Mouse (Mus musculus) cerebellum, adult 11-12 months (tissue): ENCODE data around the gene Wscd1.
A peak's percentile ranks its signal among the peaks of the same experiment; 100 is the strongest.

Source experiments
- DNase-seq: peaks from one replicate; pipeline ENCODE4 v3.0.0; 2022

Gene Wscd1

GRCm38 (mm10) chr11:71749671-71750070 is at the start of gene Wscd1:
TSS of gene Wscd1 (plus strand) at chr11:71749920.
- peak; percentile 63 for DNase-seq

DNA sequence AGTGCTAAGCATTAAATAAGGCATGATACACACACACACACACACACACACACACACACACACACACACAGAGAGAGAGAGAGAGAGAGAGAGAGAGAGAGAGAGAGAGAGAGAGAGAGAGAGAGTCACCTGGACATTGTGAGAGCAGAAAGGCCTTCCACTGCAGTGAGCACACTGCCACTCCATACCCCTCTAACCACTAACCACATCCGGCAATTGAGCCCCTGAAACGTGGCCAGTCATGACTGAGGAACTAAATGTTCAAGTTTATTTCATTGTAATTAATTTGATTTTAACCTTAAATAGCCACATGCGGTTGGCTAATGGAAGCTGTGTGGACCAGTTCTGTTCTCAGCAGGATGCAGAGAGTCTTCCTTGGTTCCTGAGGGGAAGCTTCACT is 21.7 kb upstream of the Wscd1 start:
- DNase-seq, result no peak

GRCm38 (mm10) chr11:71729287-71729686 is 20.4 kb upstream of the Wscd1 start:
- DNase-seq, result no peak

- no peak for DNase-seq
Observed at GRCm38 (mm10) chr11:71733771-71734170, 15.9 kb upstream of the Wscd1 start.

GRCm38 (mm10) chr11:71737106-71737505 is 12.6 kb upstream of the Wscd1 start:
- DNase-seq, result no peak

GRCm38 (mm10) chr11:71738501-71739045 is 11.1 kb upstream of the Wscd1 start:
- DNase-seq, result no peak

GRCm38 (mm10) chr11:71745875-71746274 is 3.8 kb upstream of the Wscd1 start:
- no peak for DNase-seq

DNA sequence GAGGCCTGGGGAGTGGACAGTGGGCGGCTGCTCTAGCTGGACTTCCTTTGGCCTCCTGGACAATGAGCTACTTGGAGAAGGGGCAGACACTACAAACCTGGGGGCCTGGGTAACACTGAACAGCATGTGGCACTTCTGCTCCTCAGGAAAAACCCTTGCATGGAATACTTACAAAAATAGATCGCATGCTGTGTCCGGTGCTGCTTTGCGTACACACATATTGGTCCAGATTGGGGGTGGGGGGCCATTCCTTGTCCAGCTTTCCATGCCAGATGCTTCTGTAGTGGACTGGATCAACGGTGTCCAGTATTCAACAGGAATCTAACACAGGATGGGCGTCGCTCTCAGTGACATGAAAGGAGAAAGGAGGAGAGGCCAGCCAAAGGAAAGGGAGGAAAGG is 2.0 kb upstream of the Wscd1 start:
- DNase-seq, result no peak

DNA sequence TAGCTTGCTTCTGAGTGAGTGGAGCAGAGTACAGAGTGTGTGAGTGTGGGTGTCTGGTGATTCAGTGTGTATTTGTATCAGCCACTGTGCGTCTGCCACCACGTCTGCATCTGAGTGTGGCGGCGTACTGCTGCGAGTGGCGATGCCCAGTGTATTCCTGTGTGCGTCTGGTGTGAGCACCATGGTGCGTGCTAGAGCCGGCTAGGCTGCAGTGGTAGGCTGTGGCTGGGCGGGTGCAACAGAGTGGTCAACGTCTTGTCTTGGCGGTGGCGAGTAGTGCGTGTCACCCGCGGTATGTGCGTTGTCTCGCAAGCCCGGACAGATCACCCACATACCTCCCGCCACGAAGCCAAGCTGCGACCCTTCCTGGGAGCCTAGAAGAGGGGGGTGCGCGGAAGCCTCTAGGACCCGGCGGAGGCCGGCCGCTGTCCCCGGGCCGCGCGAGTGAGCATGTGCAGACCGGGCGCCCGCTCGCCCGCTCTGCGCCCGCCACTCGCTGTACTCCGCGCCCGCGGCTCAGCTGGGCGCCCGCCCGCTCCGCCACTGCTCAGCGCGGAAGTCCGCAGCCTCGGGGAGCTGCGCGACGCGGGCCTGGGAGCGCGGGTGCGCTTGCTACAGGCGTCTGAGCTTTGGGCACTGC is 934 bp downstream of the Wscd1 start:
- DNase-seq, result peak; percentile 77

DNA sequence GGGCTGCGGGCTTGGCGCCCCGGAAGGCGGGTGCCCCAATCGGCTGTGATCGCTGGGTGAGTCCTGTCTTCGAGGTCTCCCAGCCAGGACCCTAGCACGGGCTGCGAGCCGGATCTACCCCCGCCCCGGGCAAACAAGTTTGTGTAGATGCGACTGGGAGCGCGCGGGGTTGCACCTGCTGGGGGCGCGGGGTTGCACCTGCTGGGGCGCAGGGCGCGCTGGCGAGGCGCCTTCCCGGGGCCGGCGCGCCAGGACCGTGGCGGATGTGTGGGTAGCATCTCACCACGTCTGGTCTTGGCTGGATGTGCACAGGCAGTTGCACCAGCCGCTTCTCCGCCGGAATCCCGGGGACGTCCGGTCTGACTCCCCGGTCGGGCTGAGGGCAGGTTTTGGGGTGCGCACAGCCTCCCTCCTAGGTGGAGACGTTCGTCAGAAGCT is 1.5 kb downstream of the Wscd1 start:
- no peak for DNase-seq

- peak; percentile 25 for DNase-seq
Observed at GRCm38 (mm10) chr11:71751689-71752088, 2.0 kb downstream of the Wscd1 start.

GRCm38 (mm10) chr11:71752626-71753025 is 2.9 kb downstream of the Wscd1 start:
- DNase-seq, result peak; percentile 68

DNA sequence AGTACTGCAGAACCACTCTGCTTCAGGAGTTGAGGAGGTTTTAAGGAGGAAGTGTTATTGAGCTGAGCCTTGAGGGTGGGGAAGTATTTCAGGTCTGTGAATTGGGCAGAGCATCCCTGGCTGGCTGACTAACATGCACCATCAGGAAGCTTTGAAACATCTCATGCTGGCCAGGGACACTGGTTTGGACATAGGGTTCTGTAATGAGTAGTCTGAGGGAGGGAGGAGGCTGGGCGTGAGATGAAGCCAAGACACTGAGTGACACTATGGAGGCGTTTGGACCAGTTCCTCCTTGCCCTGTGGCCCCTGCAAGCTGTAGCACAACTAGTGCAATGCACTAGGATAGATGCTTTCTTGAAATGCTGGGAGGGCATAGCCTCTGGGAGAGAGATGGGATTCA is 5.4 kb downstream of the Wscd1 start:
- DNase-seq, result peak; percentile 64

- DNase-seq, result peak; percentile 44
Observed at GRCm38 (mm10) chr11:71756325-71756724, 6.6 kb downstream of the Wscd1 start.

DNA sequence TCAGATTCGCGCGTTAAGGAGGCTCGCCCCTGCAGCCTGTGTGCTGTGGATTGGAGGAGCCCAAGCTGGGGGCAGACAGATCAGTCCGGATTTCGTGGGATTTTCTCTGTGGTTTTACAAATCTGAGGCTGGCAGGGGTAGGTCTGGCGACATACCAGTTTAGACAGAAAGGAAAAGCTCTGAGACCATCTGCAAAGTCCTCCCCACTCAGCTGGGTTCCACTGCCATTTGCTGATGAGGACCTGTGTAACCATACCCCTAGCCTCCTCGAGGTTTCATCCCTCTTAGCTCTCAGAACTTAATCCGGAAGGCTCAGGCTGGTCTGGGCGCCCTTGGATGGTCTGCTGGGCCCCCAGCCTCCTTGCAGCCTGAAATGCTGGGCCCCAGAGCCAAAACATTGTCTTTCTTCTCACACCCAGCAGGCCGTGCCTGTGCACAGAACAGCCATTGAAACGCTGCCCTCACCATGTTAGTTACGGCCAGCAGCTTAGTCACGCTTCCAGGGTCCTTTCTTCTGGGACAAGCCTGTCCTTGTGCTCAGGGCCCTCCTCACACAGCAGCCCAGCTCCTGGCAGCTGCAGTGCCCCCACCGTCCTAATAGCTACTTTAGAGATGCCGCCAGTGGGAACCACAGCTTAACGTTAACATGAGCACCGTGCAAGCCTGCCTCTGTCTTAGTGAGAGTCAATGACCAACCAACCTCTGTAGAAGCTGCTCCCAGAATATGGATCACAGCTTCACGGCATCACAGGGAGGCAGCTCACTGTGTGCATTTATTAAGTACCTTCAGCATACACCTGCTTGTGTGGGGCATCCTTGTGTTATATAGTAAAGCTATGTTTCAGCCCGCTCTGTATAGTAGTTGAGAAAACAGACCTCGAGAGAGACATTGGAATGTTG is 8.7 kb downstream of the Wscd1 start:
- peak; percentile 70 for DNase-seq

DNA sequence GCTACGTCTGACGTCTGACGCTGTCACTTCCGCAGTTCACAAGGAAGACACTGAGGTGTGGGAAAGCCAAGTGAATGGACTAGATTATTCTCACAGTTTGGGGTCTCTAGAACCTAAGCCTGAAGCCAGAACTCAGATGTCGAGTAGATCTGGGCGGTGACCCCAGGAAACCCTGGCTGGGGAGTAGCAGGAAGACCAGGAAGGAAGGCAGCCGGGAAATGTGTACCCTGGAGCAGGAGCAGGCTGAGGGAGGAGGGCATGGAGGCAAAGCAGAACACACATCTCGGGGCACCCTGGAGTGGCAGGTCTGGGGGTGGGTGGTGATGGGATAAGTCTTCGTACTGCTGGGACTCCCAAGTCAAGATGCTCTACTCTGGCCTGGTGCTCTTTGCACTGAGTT is 11.3 kb downstream of the Wscd1 start:
- no peak for DNase-seq

- DNase-seq, result peak; percentile 46
Observed at GRCm38 (mm10) chr11:71763154-71763553, 13.4 kb downstream of the Wscd1 start.

DNA sequence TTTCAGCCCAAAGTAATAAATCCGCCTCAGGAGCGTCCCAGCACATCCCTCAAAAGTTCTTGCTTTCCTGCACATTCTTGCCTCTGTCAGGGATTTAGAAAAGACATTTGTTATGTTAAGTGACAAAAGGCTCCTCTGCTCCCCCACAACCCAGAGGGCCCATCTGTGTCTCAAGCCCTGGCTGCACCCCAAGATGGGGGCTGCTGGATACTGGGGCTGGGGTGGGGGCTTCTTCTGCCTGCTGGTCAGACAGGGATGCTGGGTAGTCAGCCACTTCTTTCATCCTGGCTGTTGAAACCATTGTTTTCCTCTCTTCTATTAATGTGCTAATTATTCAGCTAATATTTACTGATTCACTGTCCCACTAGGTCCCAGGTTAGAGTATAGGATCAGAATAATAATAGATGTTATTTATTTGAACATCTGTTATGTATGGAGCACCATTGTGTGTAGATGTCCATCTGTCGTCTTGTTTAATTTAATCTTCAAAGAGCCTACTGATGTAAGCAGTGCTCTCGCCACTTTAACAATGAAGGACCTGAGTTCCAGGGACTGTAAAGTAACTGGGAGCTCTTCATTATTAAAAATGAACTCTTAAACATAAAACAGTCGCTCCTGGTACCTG is 14.0 kb downstream of the Wscd1 start:
- no peak for DNase-seq

DNA sequence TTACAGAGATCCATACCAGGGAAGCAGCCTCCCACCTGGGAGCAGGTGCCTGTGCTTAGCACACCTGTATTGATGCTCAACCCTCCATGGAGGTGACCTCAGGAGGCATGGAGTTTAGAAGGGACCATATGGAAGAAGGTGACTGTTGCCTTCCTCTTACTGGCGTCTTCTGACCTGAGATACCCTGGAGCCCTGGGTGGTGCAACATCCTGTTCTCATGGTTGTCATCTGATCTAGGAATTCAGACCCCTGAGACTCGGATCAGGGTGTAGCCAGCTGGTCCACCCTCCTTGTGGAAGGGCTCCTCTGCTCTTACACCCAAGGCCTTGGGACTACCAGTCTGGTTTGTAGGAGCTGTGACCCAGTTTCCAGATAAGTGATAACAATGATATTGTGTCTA is 15.0 kb downstream of the Wscd1 start:
- no peak for DNase-seq

GRCm38 (mm10) chr11:71765335-71765734 is 15.6 kb downstream of the Wscd1 start:
- no peak for DNase-seq

GRCm38 (mm10) chr11:71766380-71766779 is 16.7 kb downstream of the Wscd1 start:
- no peak for DNase-seq

DNA sequence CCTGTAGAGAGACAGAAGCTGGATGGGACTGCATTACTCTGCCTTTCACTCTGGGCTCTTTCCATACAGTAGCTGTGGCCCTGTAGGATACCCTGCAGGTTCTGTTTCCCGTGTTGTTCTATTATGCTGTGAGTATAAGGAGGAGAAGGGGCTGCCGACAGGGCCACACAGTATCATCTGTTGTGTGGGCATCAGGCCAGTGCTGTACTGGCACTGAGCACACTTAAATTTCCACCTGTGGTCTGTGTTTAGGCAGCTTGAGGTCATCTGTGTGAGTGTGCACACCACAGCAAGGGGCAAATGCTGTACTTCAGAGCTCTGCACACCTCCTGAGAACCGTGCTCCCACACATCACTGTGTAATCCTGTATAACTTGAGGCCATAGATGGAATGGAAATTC is 18.0 kb downstream of the Wscd1 start:
- DNase-seq, result peak; percentile 48

DNA sequence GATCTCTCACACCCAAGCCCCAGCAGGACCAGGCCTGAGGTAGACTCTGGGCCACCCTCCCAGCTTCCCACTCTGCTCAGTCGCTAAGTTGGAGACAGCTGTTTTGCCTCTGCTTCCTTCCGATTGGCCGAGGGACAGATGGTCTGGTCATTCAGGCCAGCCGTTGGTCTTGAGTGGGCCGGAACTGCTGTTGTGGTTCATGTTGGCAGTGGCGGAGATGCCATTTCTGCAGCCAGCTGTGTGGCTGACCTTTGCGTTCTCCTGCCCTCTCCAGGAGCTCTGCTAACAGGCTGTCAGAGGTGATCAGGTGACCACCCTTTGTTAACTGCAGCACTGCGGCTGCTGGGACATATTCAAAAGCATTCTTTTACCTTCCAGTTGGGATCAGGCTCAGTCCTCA is 20.0 kb downstream of the Wscd1 start:
- no peak for DNase-seq

DNA sequence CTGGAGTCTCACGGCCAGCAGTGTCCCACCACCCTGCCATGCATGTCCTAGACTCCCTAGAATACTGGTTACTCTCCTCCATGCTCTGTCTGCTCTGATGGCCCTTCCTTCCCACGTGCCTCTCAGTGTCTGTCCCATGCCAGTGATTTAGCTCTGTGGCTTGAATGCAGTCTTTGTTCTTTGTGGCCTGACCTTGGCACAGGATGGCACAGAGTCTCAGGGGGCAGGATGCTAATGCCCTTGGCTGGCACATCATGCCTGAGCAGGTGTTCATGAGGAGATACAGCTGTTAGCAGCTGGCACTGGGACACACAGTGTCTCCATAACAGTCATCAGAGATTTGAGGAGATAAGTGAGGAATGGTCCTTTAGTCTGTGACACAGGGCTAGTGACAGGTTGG is 20.8 kb downstream of the Wscd1 start:
- peak; percentile 47 for DNase-seq
